Mouse (Mus musculus) neural tube, embryonic 15.5 days (tissue): Measurements from ENCODE around the gene Drd3. TPM values are rescaled to one million over a fixed set of nuclear protein-coding genes. Genes with fewer than 3 reads are reported as not detected.

Experiments used
- ATAC-seq: fragments of 200-750 bp; cut with Nextera tagmentation; 2 replicates; pipeline ENCODE4 v1.8.0; 2017; ENCODE audit warnings: mild to moderate bottlenecking, moderate TSS enrichment, moderate library complexity; ENCODE audit not compliant: low FRiP score
- H3K27ac ChIP-seq: fragments of 300-500 bp; sonication (generic); replicated peaks from 2 replicates; pipeline ENCODE4 v1.5.1; 2015; ENCODE audit warnings: mild to moderate bottlenecking, inconsistent platforms
- H3K27me3 ChIP-seq: fragments of 300-500 bp; sonication (generic); replicated peaks from 2 replicates; pipeline ENCODE4 v1.6.1; 2015; ENCODE audit warnings: inconsistent platforms
- H3K36me3 ChIP-seq: fragments of 300-500 bp; sonication (generic); 2 replicates; pipeline ENCODE4 v1.6.1; 2015; ENCODE audit warnings: inconsistent platforms
- H3K4me1 ChIP-seq: fragments of 300-500 bp; sonication (generic); 2 replicates; pipeline ENCODE4 v1.6.1; 2015; ENCODE audit warnings: inconsistent platforms
- H3K4me2 ChIP-seq: fragments of 300-500 bp; sonication (generic); 2 replicates; pipeline ENCODE4 v1.6.1; 2015; ENCODE audit warnings: inconsistent platforms, mild to moderate bottlenecking, moderate library complexity
- H3K4me3 ChIP-seq: fragments of 300-500 bp; sonication (generic); replicated peaks from 2 replicates; pipeline ENCODE4 v1.5.1; 2015; ENCODE audit warnings: mild to moderate bottlenecking, inconsistent platforms
- H3K9ac ChIP-seq: fragments of 300-500 bp; sonication (generic); replicated peaks from 2 replicates; pipeline ENCODE4 v1.6.1; 2015; ENCODE audit warnings: mild to moderate bottlenecking, inconsistent platforms
- H3K9me3 ChIP-seq: fragments of 300-500 bp; sonication (generic); replicated peaks from 2 replicates; pipeline ENCODE4 v1.6.1; 2016; ENCODE audit warnings: inconsistent platforms
- WGBS: fragments of 180-500 bp; shearing (Covaris S2); methylation state at CpG from one replicate; pipeline ENCODE4 v1.1.7; 2015; ENCODE audit warnings: mixed read lengths; 5-methylcytosine and 5-hydroxymethylcytosine counted together
- microRNA-seq: library from miRNA; unstranded; fragments of <30 nt; microRNA quantifications from one replicate; pipeline ENCODE4, GENCODE M21; 2017
- polyA plus RNA-seq: library from polyadenylated mRNA; unstranded; fragments of >200 nt; fragmentation: Nextera tagmentation; extraction: Ambion mirVana; gene quantifications from 2 replicates; pipeline ENCODE4 v1.2.1, GENCODE M21; 2015

Gene Drd3
- polyA plus RNA-seq, 1 experiment from 2014 or later = not detected

- Histone ChIP-seq H3K36me3 (peaks cover 18% of the 10 kb centered on the region), H3K4me2 (no peak overlapping the region), H3K4me1 (no peaks in the 10 kb centered on the region), H3K27ac (no peak overlapping the region), H3K4me3 (no peak overlapping the region), H3K9me3 (no peaks in the 10 kb centered on the region), H3K9ac (no peak overlapping the region), H3K27me3 (no peaks in the 10 kb centered on the region)
- 84% methylated on average over 5 of the region's 5 CpGs for WGBS
- no peak for ATAC-seq
These were observed 105.2 kb downstream of the Drd3 start for GRCm38 (mm10) chr16:43858941-43859476.

DNA sequence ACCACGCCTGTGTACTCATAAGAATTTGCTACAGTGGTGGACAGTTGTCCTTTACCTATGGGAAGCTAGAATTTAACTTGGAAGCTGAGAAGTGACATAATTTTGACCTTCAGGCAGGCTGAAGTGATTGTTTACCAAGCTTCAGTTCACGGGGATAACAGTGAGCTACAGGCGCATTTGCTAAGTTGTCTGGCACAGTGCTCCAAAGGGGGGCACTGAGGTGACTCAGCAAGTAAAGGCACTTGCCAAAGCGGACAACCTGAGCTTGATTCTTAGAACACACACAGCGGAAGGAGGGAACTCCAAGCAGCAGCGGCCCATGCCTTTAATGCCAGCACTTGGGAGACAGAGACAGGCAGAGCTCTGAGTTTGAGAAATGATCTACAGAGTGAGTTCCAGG lies 106.8 kb downstream of the Drd3 start:
- ATAC-seq = no peak
- no peaks in the 10 kb centered on the region for H3K9me3 ChIP-seq

GRCm38 (mm10) chr16:43869805-43870204 lies 116.0 kb downstream of the Drd3 start:
- H3K27me3 ChIP-seq = no peaks in the 10 kb centered on the region
- H3K4me1 ChIP-seq = no peaks in the 10 kb centered on the region
- H3K36me3 ChIP-seq = peaks cover 29% of the 10 kb centered on the region
- H3K4me2 ChIP-seq = no peak overlapping the region
- H3K4me3 ChIP-seq = no peak overlapping the region
- H3K9ac ChIP-seq = no peak overlapping the region
- H3K9me3 ChIP-seq = no peaks in the 10 kb centered on the region
- no peak for ATAC-seq
- H3K27ac ChIP-seq = no peak overlapping the region

More for the DNA sequence above, 106.8 kb downstream of the Drd3 start:
- peaks cover 18% of the 10 kb centered on the region for H3K36me3 ChIP-seq
- WGBS = 85% methylated on average over 6 of the region's 6 CpGs
- no peaks in the 10 kb centered on the region for H3K27me3 ChIP-seq
- H3K27ac ChIP-seq = no peak overlapping the region
- H3K4me2 ChIP-seq = no peak overlapping the region
- H3K4me3 ChIP-seq = no peak overlapping the region
- H3K4me1 ChIP-seq = no peaks in the 10 kb centered on the region
- no peak overlapping the region for H3K9ac ChIP-seq

GRCm38 (mm10) chr16:43871419-43871818 lies 117.6 kb downstream of the Drd3 start:
- H3K4me2 ChIP-seq = no peak overlapping the region

More at GRCm38 (mm10) chr16:43871419-43871818, 117.6 kb downstream of the Drd3 start:
- Histone ChIP-seq H3K4me1 (no peaks in the 10 kb centered on the region), H3K4me3 (no peak overlapping the region), H3K9ac (no peak overlapping the region), H3K27me3 (no peaks in the 10 kb centered on the region), H3K27ac (no peak overlapping the region), H3K9me3 (no peaks in the 10 kb centered on the region), H3K36me3 (peaks cover 41% of the 10 kb centered on the region)
- 91% methylated on average over 7 of the region's 7 CpGs for WGBS
- ATAC-seq = no peak

Small RNAs within 50 kb of the gene (microRNA-seq; reads per million reads assigned to microRNA genes)
- gene Gm25996 = not detected

Other genes starting within 250 kb of the Drd3 start
- gene Tigit, start 89.9 kb upstream of the Drd3 start, polyA plus RNA-seq = not detected in 2 replicates
- 6.6 and 7.2 TPM in 2 replicates for gene Ccdc191, start 135.8 kb downstream of the Drd3 start, polyA plus RNA-seq
- gene Qtrt2, start 172.8 kb downstream of the Drd3 start, polyA plus RNA-seq = 17.8 and 19.3 TPM in 2 replicates
- 3.1 and 3.4 TPM in 2 replicates for gene Zdhhc23, start 225.8 kb downstream of the Drd3 start, polyA plus RNA-seq